Mouse (Mus musculus): ENCODE data around the gene Foxi2. TPM values are rescaled to one million over a fixed set of nuclear protein-coding genes. Genes with fewer than 3 reads are reported as not detected.

Gene Foxi2
- total RNA-seq (2012; rRNA removed): not detected in 2 replicates

DNA sequence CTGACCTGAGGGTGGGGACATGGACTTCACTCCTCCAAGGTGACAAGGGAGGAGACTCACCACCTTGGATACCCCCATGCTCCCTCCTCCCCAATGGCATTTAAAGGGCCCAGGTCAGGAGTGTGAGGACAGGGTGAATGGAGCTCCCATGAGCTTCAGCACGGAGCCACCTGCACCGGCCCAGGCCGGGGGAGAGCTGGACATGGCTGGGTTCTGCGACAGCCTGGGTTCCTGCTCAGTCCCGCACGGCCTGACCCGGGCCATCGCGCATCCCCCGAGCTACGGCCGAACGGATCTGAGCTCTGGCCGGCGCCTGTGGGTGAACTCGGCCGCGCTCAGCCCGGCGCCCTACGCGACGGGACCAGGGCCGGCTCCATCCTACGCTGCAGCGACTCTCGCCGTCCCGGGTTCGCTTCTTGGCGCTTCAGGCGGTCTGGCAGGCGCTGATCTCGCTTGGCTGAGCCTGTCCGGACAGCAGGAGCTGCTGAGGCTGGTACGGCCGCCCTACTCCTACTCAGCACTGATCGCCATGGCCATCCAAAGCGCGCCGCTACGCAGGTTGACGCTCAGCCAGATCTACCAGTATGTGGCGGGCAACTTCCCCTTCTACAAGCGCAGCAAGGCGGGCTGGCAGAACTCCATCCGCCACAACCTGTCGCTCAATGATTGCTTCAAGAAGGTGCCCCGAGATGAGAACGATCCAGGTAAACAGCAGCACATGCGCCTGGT is at the start of gene Foxi2:
Gene Foxi2 (plus strand): TSS at position 72 of the 729 bp plus-strand sequence.
- Histone ChIP-seq H3K36me3 (ENCODE audit: control insufficient read depth, insufficient read depth, low read length, poor library complexity, severe bottlenecking) (no peaks in the 10 kb centered on the region), H3K27ac (ENCODE audit: insufficient read depth, low read depth, low read length, poor library complexity, severe bottlenecking) (no peak within 1 kb of the TSS), H3K9ac (ENCODE audit: insufficient read depth, low read depth, low read length, poor library complexity, severe bottlenecking) (peak within 1 kb of the TSS; percentile 46), H3K4me1 (ENCODE audit: control insufficient read depth in 2 of 2, insufficient read depth in 2 of 2, low read length in 2 of 2, poor library complexity in 1 of 2) (0 out of 4 replicates have a peak, but pooled peaks cover 0 to 2% of the 10 kb centered on the region in 2 experiments), H3K9me3 (ENCODE audit: control insufficient read depth, insufficient read depth, low read depth, low read length) (no peaks in the 10 kb centered on the region), H3K4me3 (ENCODE audit: insufficient read depth in 1 of 2, low read depth in 1 of 2, low read length in 2 of 2, poor library complexity in 1 of 2, severe bottlenecking in 1 of 2) (peak within 1 kb of the TSS; percentile 62)
- TF ChIP-seq HCFC1 (IDR thresholded peaks at IDR 0.05; ENCODE audit: borderline replicate concordance, insufficient read depth, low read length) (no peak), ZC3H11A (IDR thresholded peaks at IDR 0.05; ENCODE audit: borderline replicate concordance, low read depth, low read length) (no peak), CHD2 (IDR thresholded peaks at IDR 0.05; ENCODE audit: low read depth, low read length) (no peak), MAFK (IDR thresholded peaks at IDR 0.05; ENCODE audit: insufficient read depth, low read depth, low read length) (no peak), ZNF384 (IDR thresholded peaks at IDR 0.05; ENCODE audit: low read depth, low read length) (no peak)
- in situ Hi-C loops (cut with MboI; ENCODE audit: low sequenced_read_pairs in 2 of 2, unreplicated experiment in 2 of 2): no loop called here
- no peak for DNase-seq (ENCODE audit: low read depth, low spot score)

DNA sequence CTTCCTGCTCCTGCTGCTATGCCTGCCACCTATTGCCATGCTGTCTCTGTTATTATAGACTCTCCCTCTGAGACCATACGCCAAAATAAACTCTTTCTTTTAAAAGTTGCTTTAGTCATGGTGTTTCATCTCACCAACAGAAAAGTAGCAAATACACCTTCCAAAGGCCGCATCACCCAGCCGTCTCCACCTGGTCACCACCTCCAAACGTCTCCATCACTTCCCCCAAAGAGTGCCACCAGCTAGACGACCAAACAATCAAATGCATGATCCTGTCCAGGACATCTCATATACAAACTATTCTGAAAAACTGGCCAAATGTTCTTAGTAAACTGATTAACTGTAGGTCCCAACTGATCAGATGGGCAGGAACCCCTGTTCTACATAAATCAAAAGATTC is 45.5 kb upstream of the Foxi2 start:
- in situ Hi-C loops (cut with MboI; ENCODE audit: low sequenced_read_pairs in 2 of 2, unreplicated experiment in 2 of 2): no loop called here
- Histone ChIP-seq H3K4me1 (ENCODE audit: control insufficient read depth in 2 of 2, insufficient read depth in 2 of 2, low read length in 2 of 2, poor library complexity in 1 of 2) (no peaks in the 10 kb centered on the region), H3K27ac (ENCODE audit: insufficient read depth, low read depth, low read length, poor library complexity, severe bottlenecking) (no peak overlapping the region), H3K36me3 (ENCODE audit: control insufficient read depth, insufficient read depth, low read length, poor library complexity, severe bottlenecking) (no peaks in the 10 kb centered on the region), H3K9me3 (ENCODE audit: control insufficient read depth, insufficient read depth, low read depth, low read length) (no peaks in the 10 kb centered on the region), H3K9ac (ENCODE audit: insufficient read depth, low read depth, low read length, poor library complexity, severe bottlenecking) (no peak overlapping the region), H3K4me3 (ENCODE audit: insufficient read depth in 1 of 2, low read depth in 1 of 2, low read length in 2 of 2, poor library complexity in 1 of 2, severe bottlenecking in 1 of 2) (no peak overlapping the region)
- TF ChIP-seq ZNF384 (IDR thresholded peaks at IDR 0.05; ENCODE audit: low read depth, low read length) (no peak), HCFC1 (IDR thresholded peaks at IDR 0.05; ENCODE audit: borderline replicate concordance, insufficient read depth, low read length) (no peak), CHD2 (IDR thresholded peaks at IDR 0.05; ENCODE audit: low read depth, low read length) (no peak), ZC3H11A (IDR thresholded peaks at IDR 0.05; ENCODE audit: borderline replicate concordance, low read depth, low read length) (no peak), MAFK (IDR thresholded peaks at IDR 0.05; ENCODE audit: insufficient read depth, low read depth, low read length) (no peak)
- no peak for DNase-seq (ENCODE audit: low read depth, low spot score)

DNA sequence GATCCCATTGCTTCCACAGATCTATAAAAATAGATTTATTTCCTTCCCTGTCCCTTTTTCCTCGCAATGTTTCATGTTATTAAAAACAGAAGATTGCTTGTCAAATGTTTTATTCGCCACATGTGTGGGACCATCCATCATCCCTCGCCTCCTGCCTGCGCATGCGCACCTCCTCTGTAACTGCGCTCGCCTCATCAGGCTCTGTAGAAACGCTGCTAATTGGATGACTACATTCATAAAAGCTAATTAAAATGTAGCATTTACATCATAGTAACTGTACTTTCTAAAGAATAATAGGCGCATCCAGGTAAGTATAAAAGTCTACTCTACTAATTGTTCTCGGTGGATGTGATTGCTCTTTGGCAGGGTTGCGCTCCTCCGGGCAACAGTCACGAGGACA is 34.1 kb upstream of the Foxi2 start:
- no peak for DNase-seq (ENCODE audit: low read depth, low spot score)
- Histone ChIP-seq H3K27ac (ENCODE audit: insufficient read depth, low read depth, low read length, poor library complexity, severe bottlenecking) (no peak overlapping the region), H3K4me3 (ENCODE audit: insufficient read depth in 1 of 2, low read depth in 1 of 2, low read length in 2 of 2, poor library complexity in 1 of 2, severe bottlenecking in 1 of 2) (no peak overlapping the region), H3K4me1 (ENCODE audit: control insufficient read depth in 2 of 2, insufficient read depth in 2 of 2, low read length in 2 of 2, poor library complexity in 1 of 2) (no peaks in the 10 kb centered on the region), H3K9ac (ENCODE audit: insufficient read depth, low read depth, low read length, poor library complexity, severe bottlenecking) (no peak overlapping the region), H3K9me3 (ENCODE audit: control insufficient read depth, insufficient read depth, low read depth, low read length) (no peaks in the 10 kb centered on the region), H3K36me3 (ENCODE audit: control insufficient read depth, insufficient read depth, low read length, poor library complexity, severe bottlenecking) (no peaks in the 10 kb centered on the region)
- TF ChIP-seq HCFC1 (IDR thresholded peaks at IDR 0.05; ENCODE audit: borderline replicate concordance, insufficient read depth, low read length): no peak
- TF ChIP-seq CHD2 (IDR thresholded peaks at IDR 0.05; ENCODE audit: low read depth, low read length): no peak
- TF ChIP-seq MAFK (IDR thresholded peaks at IDR 0.05; ENCODE audit: insufficient read depth, low read depth, low read length): no peak
- TF ChIP-seq ZNF384 (IDR thresholded peaks at IDR 0.05; ENCODE audit: low read depth, low read length): no peak
- TF ChIP-seq ZC3H11A (IDR thresholded peaks at IDR 0.05; ENCODE audit: borderline replicate concordance, low read depth, low read length): no peak
- in situ Hi-C loops (cut with MboI; ENCODE audit: low sequenced_read_pairs in 2 of 2, unreplicated experiment in 2 of 2): no loop called here

DNA sequence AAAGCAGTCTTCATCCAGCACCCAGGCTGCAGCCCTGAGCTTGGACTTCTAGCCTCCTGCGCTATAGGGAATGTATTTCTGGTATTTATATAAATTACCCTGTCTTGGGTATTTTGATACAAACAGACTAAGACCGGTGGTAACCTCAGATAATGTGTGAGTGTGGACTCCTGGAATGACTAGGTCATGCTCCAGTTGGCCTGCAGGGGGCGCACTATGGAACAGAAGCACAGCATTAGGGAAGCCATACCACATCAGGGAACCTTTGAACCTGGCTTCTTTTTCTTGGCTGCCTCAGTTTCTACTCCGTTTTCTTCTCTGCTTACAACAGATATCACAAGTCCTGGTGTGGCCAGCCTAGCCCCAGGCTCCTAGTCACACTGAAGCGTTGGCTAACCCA is 33.2 kb upstream of the Foxi2 start:
- in situ Hi-C loops (cut with MboI; ENCODE audit: low sequenced_read_pairs in 2 of 2, unreplicated experiment in 2 of 2): no loop called here
- H3K4me3 ChIP-seq (ENCODE audit: insufficient read depth in 1 of 2, low read depth in 1 of 2, low read length in 2 of 2, poor library complexity in 1 of 2, severe bottlenecking in 1 of 2): no peak overlapping the region

More for the DNA sequence above, 33.2 kb upstream of the Foxi2 start:
- Histone ChIP-seq H3K9ac (ENCODE audit: insufficient read depth, low read depth, low read length, poor library complexity, severe bottlenecking) (no peak overlapping the region), H3K27ac (ENCODE audit: insufficient read depth, low read depth, low read length, poor library complexity, severe bottlenecking) (no peak overlapping the region), H3K4me1 (ENCODE audit: control insufficient read depth in 2 of 2, insufficient read depth in 2 of 2, low read length in 2 of 2, poor library complexity in 1 of 2) (no peaks in the 10 kb centered on the region), H3K9me3 (ENCODE audit: control insufficient read depth, insufficient read depth, low read depth, low read length) (no peaks in the 10 kb centered on the region), H3K36me3 (ENCODE audit: control insufficient read depth, insufficient read depth, low read length, poor library complexity, severe bottlenecking) (no peaks in the 10 kb centered on the region)
- TF ChIP-seq ZC3H11A (IDR thresholded peaks at IDR 0.05; ENCODE audit: borderline replicate concordance, low read depth, low read length): no peak
- TF ChIP-seq CHD2 (IDR thresholded peaks at IDR 0.05; ENCODE audit: low read depth, low read length): no peak
- no peak for TF ChIP-seq ZNF384 (IDR thresholded peaks at IDR 0.05; ENCODE audit: low read depth, low read length)
- no peak for TF ChIP-seq MAFK (IDR thresholded peaks at IDR 0.05; ENCODE audit: insufficient read depth, low read depth, low read length)
- no peak for TF ChIP-seq HCFC1 (IDR thresholded peaks at IDR 0.05; ENCODE audit: borderline replicate concordance, insufficient read depth, low read length)
- peak; percentile 47 for DNase-seq (ENCODE audit: low read depth, low spot score)
